Mouse (Mus musculus): ENCODE data around the gene Spag17. TPM values are rescaled to one million over a fixed set of nuclear protein-coding genes. Genes with fewer than 3 reads are reported as not detected.
"Not testable (repeated sequence)": the region's sequence is repeated elsewhere in the genome, so short reads cannot be mapped to it uniquely, and the experiment has no call there.

The Spag17 gene
- not detected in 2 replicates for polyA plus RNA-seq (2012; ENCODE audit: insufficient read depth, insufficient read length, missing spikeins)

- H3K4me1 ChIP-seq (ENCODE audit: control insufficient read depth, insufficient read depth, insufficient read length, low read length): no peaks in the 10 kb centered on the region
- no peak within 1 kb of the TSS for H3K27ac ChIP-seq (replicated peaks; ENCODE audit: low read depth, low read length)
- H3K4me3 ChIP-seq (ENCODE audit: insufficient read depth, low read depth, low read length): no peak within 1 kb of the TSS
Observed at GRCm38 (mm10) chr3:99885187-99885811, at the start of gene Spag17. TSS of gene Spag17 (plus strand) at chr3:99885406.

- H3K4me3 ChIP-seq (ENCODE audit: insufficient read depth, low read depth, low read length): no peak overlapping the region
- no peaks in the 10 kb centered on the region for H3K4me1 ChIP-seq (ENCODE audit: control insufficient read depth, insufficient read depth, insufficient read length, low read length)
- no peak overlapping the region for H3K27ac ChIP-seq (replicated peaks; ENCODE audit: low read depth, low read length)
Observed at GRCm38 (mm10) chr3:99842333-99842732, 42.9 kb upstream of the Spag17 start.

GRCm38 (mm10) chr3:99842808-99843207, 42.4 kb upstream of the Spag17 start:
- H3K4me3 ChIP-seq (ENCODE audit: insufficient read depth, low read depth, low read length): no peak overlapping the region
- H3K4me1 ChIP-seq (ENCODE audit: control insufficient read depth, insufficient read depth, insufficient read length, low read length): no peaks in the 10 kb centered on the region
- H3K27ac ChIP-seq (replicated peaks; ENCODE audit: low read depth, low read length): no peak overlapping the region

- no peak overlapping the region for H3K27ac ChIP-seq (replicated peaks; ENCODE audit: low read depth, low read length)
- H3K4me1 ChIP-seq (ENCODE audit: control insufficient read depth, insufficient read depth, insufficient read length, low read length): no peaks in the 10 kb centered on the region
- H3K4me3 ChIP-seq (ENCODE audit: insufficient read depth, low read depth, low read length): no peak overlapping the region
Observed at GRCm38 (mm10) chr3:99843233-99843632, 42.0 kb upstream of the Spag17 start.

- no peak overlapping the region for H3K27ac ChIP-seq (replicated peaks; ENCODE audit: low read depth, low read length)
- H3K4me3 ChIP-seq (ENCODE audit: insufficient read depth, low read depth, low read length): no peak overlapping the region
- H3K4me1 ChIP-seq (ENCODE audit: control insufficient read depth, insufficient read depth, insufficient read length, low read length): no peaks in the 10 kb centered on the region
Observed at GRCm38 (mm10) chr3:99850926-99851325, 34.3 kb upstream of the Spag17 start.

- Histone ChIP-seq H3K4me3 (ENCODE audit: insufficient read depth, low read depth, low read length) (no peak overlapping the region), H3K4me1 (ENCODE audit: control insufficient read depth, insufficient read depth, insufficient read length, low read length) (no peaks in the 10 kb centered on the region), H3K27ac (replicated peaks; ENCODE audit: low read depth, low read length) (no peak overlapping the region)
Observed at GRCm38 (mm10) chr3:99854595-99854994, 30.6 kb upstream of the Spag17 start.

GRCm38 (mm10) chr3:99858922-99859321, 26.3 kb upstream of the Spag17 start:
- Histone ChIP-seq H3K27ac (replicated peaks; ENCODE audit: low read depth, low read length) (no peak overlapping the region), H3K4me3 (ENCODE audit: insufficient read depth, low read depth, low read length) (no peak overlapping the region), H3K4me1 (ENCODE audit: control insufficient read depth, insufficient read depth, insufficient read length, low read length) (no peaks in the 10 kb centered on the region)

- no peaks in the 10 kb centered on the region for H3K4me1 ChIP-seq (ENCODE audit: control insufficient read depth, insufficient read depth, insufficient read length, low read length)
- no peak overlapping the region for H3K4me3 ChIP-seq (ENCODE audit: insufficient read depth, low read depth, low read length)
Observed at GRCm38 (mm10) chr3:99864706-99865105, 20.5 kb upstream of the Spag17 start.

GRCm38 (mm10) chr3:99875137-99875536, 10.1 kb upstream of the Spag17 start:
- no peak overlapping the region for H3K4me3 ChIP-seq (ENCODE audit: insufficient read depth, low read depth, low read length)
- no peaks in the 10 kb centered on the region for H3K4me1 ChIP-seq (ENCODE audit: control insufficient read depth, insufficient read depth, insufficient read length, low read length)
- no peak overlapping the region for H3K27ac ChIP-seq (replicated peaks; ENCODE audit: low read depth, low read length)

More at GRCm38 (mm10) chr3:99864706-99865105, 20.5 kb upstream of the Spag17 start:
- no peak overlapping the region for H3K27ac ChIP-seq (replicated peaks; ENCODE audit: low read depth, low read length)

GRCm38 (mm10) chr3:99881498-99881897, 3.7 kb upstream of the Spag17 start:
- no peaks in the 10 kb centered on the region for H3K4me1 ChIP-seq (ENCODE audit: control insufficient read depth, insufficient read depth, insufficient read length, low read length)
- no peak overlapping the region for H3K4me3 ChIP-seq (ENCODE audit: insufficient read depth, low read depth, low read length)

GRCm38 (mm10) chr3:99883988-99884564, 1.1 kb upstream of the Spag17 start:
- Histone ChIP-seq H3K4me3 (ENCODE audit: insufficient read depth, low read depth, low read length) (no peak overlapping the region), H3K4me1 (ENCODE audit: control insufficient read depth, insufficient read depth, insufficient read length, low read length) (no peaks in the 10 kb centered on the region), H3K27ac (replicated peaks; ENCODE audit: low read depth, low read length) (no peak overlapping the region)

More at GRCm38 (mm10) chr3:99881498-99881897, 3.7 kb upstream of the Spag17 start:
- no peak overlapping the region for H3K27ac ChIP-seq (replicated peaks; ENCODE audit: low read depth, low read length)

GRCm38 (mm10) chr3:99894741-99895140, 9.5 kb downstream of the Spag17 start:
- H3K4me1 ChIP-seq (ENCODE audit: control insufficient read depth, insufficient read depth, insufficient read length, low read length); H3K4me3 ChIP-seq (ENCODE audit: insufficient read depth, low read depth, low read length); H3K27ac ChIP-seq (replicated peaks; ENCODE audit: low read depth, low read length): not testable (repeated sequence)

- Histone ChIP-seq H3K4me3 (ENCODE audit: insufficient read depth, low read depth, low read length) (no peak overlapping the region), H3K27ac (replicated peaks; ENCODE audit: low read depth, low read length) (no peak overlapping the region), H3K4me1 (ENCODE audit: control insufficient read depth, insufficient read depth, insufficient read length, low read length) (no peaks in the 10 kb centered on the region)
Observed at GRCm38 (mm10) chr3:99913809-99914439, 28.7 kb downstream of the Spag17 start.

GRCm38 (mm10) chr3:99922944-99923343, 37.7 kb downstream of the Spag17 start:
- Histone ChIP-seq H3K4me1 (ENCODE audit: control insufficient read depth, insufficient read depth, insufficient read length, low read length) (no peaks in the 10 kb centered on the region), H3K27ac (replicated peaks; ENCODE audit: low read depth, low read length) (no peak overlapping the region), H3K4me3 (ENCODE audit: insufficient read depth, low read depth, low read length) (no peak overlapping the region)

- H3K4me1 ChIP-seq (ENCODE audit: control insufficient read depth, insufficient read depth, insufficient read length, low read length): no peaks in the 10 kb centered on the region
- H3K4me3 ChIP-seq (ENCODE audit: insufficient read depth, low read depth, low read length): no peak overlapping the region
- H3K27ac ChIP-seq (replicated peaks; ENCODE audit: low read depth, low read length): no peak overlapping the region
Observed at GRCm38 (mm10) chr3:99930920-99931620, 45.9 kb downstream of the Spag17 start.
